Mouse (Mus musculus) C2C12 (cell line): Measurements from ENCODE around the gene Armh3.

Experiments
- CEBPB ChIP-seq: IDR thresholded peaks from one replicate; pipeline ENCODE4 v1.6.1; 2011; ENCODE audit warnings: low read depth, mild to moderate bottlenecking, control low read depth, moderate library complexity
- CTCF ChIP-seq: IDR thresholded peaks from one replicate; pipeline ENCODE4 v1.5.1; 2011; ENCODE audit not compliant: control insufficient read depth, insufficient read depth, insufficient read length
- FOSL1 ChIP-seq: IDR thresholded peaks from one replicate; pipeline ENCODE4 v1.8.0; 2011; ENCODE audit warnings: mild to moderate bottlenecking, low read length; ENCODE audit not compliant: poor library complexity, insufficient read depth, severe bottlenecking
- MAX ChIP-seq: IDR thresholded peaks from one replicate; pipeline ENCODE4 v1.6.1; 2011; ENCODE audit warnings: mild to moderate bottlenecking, control low read depth
- MYOD1 ChIP-seq: IDR thresholded peaks from one replicate; pipeline ENCODE4 v1.6.1; 2011; ENCODE audit warnings: low read depth; ENCODE audit not compliant: control insufficient read depth, insufficient read length
- MYOG ChIP-seq: IDR thresholded peaks from one replicate; pipeline ENCODE4 v1.6.1; 2011; ENCODE audit not compliant: control insufficient read depth, insufficient read length; ENCODE audit errors: extremely low read depth
- USF1 ChIP-seq: IDR thresholded peaks from one replicate; pipeline ENCODE4 v1.6.1; 2011; ENCODE audit warnings: low read depth, mild to moderate bottlenecking, control low read depth, moderate library complexity

- TF ChIP-seq CTCF (no peak), MYOG (no peak), CEBPB (no peak), MAX (no peak), MYOD1 (no peak), USF1 (no peak), FOSL1 (no peak)
These were observed 40.6 kb upstream of the Armh3 start for GRCm38 (mm10) chr19:46038851-46039260.
